Mouse (Mus musculus): ENCODE results near the gene Pde4d.

Pde4d gene

DNA sequence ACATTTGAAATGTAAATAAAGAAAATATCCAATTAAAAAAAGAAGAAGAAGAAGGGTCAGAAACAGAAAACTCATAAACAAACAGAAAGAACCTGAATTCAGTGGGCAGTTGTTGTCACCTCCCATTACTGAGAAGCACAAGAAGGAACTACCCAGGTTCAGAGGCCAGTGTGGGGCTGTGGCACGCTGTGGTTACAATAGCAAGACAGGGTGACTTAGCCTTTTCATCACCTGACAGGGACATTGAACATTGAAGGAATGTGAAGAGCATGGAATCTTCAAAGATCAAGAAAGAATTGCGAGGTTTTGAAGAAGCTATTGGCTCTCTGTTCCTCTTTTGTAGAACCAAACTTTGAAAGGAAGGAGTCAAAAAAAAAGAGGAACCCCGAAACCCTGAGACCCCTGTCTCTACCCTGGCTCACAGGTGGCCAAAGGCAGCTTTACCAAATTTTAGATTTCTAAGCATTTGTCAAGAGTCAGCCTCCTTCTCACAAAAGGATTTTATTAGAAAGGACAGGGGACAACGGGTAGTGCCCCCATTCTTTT lies 987.6 kb downstream of the Pde4d start:
- no peak for TF ChIP-seq GATA4 (IDR thresholded peaks at IDR 0.05; ENCODE audit: insufficient replicate concordance, low read length)

DNA sequence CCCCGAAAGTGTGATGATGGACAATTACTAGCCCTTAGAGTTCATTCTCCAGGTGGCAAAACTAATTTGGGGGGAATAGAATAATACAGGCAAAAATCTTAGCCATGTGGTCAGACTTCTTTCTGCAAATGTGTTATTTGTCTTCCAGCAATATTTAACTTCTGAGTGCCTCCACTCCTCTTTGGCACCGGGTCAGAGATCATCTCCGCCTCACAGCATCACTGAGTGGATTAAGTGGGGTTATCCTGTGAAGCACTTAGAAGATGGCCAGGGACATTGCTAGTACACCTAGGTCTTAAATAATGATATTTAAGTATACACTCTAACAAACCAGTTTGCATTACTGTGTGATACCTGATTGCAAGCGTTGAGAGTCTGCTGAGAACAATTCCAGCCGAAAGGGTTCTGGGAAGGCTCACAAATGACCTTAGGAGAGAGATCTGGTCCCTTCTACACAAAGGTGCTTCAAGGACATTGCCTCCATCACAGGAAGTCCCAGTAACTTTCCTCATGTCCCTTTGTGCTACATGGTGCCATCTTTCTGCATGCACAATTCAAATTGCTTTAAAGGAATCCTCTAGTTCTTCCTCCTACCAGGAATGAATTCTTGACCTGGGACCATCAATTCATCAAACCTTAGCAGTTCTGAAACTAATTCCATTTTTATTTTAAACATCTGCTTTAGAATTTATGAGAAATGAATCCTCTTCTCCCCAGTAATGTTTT lies 989.9 kb downstream of the Pde4d start:
- TF ChIP-seq GATA4 (IDR thresholded peaks at IDR 0.05; ENCODE audit: insufficient replicate concordance, low read length): no peak

DNA sequence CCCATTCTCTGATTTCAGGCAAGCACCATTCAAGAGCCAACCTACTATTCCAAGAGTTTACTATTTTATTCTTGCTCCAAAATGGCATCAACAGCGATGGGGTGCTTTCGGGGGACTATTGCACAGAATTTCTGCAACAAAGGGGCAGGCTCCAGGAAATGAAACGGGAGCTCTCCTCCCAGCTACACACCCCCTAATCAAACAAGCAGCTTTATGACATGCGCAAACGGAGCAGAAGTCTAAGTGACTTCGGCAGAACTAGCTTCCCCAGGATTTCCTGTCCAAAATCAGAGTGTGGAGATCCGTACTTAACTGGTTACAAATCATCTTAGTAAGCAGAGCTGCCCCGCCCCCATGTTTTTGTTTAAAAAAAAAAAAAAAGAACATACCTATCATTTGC lies 990.6 kb downstream of the Pde4d start:
- peak; percentile 63 for TF ChIP-seq GATA4 (IDR thresholded peaks at IDR 0.05; ENCODE audit: insufficient replicate concordance, low read length)

DNA sequence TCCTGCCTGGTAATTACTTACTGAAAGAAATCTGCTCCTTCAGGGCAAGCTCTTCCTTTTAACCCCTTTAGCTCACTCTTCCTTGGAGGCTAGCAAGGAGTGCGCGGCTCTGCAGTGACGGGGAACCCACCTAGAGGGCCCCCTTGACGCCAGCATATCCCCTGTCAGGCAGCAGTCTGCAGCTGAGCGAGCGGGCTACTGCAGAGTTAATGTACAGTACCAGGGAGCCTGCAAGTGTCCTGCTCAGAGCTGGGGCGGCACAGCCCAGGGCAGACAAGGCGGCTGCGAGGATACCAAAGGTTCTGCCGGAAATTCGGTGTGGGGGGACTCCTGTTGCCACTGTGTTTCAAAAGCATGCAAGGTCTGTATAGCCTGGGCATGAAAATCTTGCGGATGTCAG lies 991.1 kb downstream of the Pde4d start:
- TF ChIP-seq GATA4 (IDR thresholded peaks at IDR 0.05; ENCODE audit: insufficient replicate concordance, low read length): peak; percentile 10; the same call in 1 of the 2 replicates

DNA sequence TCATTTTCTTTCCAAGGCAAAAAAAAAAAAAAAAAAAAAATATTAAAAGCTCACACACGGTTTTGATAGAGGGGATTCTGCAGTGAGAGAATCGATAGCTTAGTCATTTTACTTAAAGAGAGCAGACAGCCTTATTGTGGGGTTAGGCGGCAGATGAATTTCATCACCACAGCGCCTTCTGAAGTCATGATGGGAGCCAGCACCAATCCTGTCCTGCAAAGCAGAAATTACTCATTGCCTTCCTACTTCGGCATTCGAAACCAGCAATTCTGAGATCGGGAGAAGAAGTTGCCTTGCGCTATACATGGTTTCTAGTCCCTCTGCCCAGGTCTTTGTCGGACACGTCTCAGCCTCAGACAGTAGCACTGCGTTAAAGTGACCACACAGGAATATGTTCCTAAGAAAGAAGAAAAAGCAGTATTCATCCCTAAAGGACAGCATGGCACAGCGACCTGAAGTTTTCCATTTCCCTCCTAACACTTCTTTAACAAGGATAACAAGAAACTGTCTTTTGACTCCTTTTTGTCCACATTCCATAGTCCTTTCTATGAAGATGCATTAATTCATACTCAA lies 991.7 kb downstream of the Pde4d start:
- TF ChIP-seq GATA4 (IDR thresholded peaks at IDR 0.05; ENCODE audit: insufficient replicate concordance, low read length): no peak

DNA sequence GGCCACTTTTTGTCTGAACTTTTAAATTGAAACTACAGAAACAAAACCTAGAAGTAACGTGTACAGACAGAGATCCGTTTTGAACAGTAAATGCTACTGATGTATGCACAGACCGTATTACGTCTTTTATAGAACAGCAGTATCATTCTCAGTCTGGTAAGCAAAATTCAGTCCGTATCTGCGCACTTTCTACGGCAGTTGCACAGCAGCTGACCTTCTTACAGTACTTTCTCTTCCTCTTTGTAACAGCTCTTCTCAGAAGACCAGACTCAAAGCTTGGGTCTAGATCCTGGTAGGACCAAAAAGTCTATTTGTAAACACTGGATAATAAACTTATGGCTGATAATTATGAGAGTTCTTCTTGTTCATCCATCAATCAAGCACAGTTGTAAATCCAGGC lies 996.4 kb downstream of the Pde4d start:
- no peak for TF ChIP-seq GATA4 (IDR thresholded peaks at IDR 0.05; ENCODE audit: insufficient replicate concordance, low read length)

DNA sequence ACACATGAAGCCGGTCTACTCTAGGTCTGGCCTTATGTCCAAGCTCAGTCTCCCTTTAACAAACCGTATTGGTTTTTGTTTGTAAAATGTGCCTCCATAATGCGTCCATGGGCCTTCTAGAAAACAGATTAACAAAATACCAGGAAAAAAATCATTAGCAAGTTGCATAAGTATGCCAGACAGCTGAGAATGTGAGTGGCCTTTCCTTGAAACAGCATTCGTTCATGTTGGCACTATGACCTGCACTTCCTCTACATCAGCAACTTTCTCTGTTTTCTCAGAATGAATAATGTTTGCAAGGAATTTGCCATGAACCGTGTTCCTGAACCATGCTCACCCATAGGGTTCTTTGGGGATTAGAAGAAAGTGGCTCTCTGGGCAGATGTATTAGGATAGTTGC lies 998.4 kb downstream of the Pde4d start:
- TF ChIP-seq GATA4 (IDR thresholded peaks at IDR 0.05; ENCODE audit: insufficient replicate concordance, low read length): no peak

DNA sequence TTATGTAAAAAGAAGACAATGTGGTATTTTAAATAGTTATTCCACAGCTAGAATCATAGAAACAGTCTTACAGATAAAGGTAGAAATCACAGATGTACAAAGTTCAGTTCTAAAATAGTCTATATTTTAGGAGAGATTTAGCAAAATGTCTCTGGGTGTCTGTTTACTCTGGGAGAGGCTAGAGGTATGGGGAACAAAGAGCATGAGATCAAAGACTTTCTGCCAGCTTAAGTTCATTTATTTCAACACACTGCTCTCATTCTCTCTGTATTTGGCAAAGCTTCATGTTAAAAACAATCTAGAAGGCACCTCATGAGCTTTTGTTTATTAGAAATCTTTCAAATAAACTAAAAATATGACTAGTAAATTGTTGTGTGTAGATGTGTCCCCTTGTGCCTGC lies 1024.6 kb downstream of the Pde4d start:
- TF ChIP-seq GATA4 (IDR thresholded peaks at IDR 0.05; ENCODE audit: insufficient replicate concordance, low read length): no peak

DNA sequence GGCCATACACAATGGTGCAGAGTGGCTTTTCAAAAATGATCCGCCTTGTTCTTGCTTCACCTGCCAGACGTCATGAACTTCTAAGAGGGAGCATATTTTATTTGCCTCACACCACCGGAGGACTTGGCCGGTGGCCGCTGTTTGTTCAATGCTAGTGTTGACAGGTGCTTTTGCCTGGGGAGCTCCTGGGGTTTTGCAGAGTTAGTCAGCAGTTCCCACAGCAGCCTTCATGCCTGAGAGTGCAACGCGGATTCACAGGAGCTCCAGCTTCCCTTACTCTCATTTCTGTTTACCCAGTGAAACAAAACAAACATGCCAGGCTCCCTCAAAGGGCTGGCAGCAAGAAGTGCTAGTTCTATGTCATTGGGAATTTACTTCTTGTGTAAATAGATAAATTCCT lies 1031.7 kb downstream of the Pde4d start:
- TF ChIP-seq GATA4 (IDR thresholded peaks at IDR 0.05; ENCODE audit: insufficient replicate concordance, low read length): no peak

DNA sequence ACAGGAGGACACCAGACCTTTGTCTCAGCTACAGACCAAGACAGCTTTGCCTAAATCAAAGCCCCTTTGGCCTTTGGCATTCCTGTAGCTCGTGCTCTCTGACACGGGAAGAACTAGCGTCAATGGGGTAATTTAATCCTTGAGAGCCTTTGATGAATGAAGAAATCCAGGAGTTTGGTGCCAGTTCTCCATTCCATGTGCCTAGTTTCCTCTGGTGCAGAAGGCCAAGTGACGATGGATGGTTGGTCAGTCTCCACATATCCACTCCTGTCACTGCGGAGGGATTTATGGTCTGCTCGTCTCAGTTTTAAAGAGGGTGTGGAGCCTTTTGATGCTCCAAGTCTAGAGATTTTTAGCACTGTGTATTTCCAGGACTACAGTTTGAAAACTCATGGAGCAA lies 1036.4 kb downstream of the Pde4d start:
- TF ChIP-seq GATA4 (IDR thresholded peaks at IDR 0.05; ENCODE audit: insufficient replicate concordance, low read length): no peak

DNA sequence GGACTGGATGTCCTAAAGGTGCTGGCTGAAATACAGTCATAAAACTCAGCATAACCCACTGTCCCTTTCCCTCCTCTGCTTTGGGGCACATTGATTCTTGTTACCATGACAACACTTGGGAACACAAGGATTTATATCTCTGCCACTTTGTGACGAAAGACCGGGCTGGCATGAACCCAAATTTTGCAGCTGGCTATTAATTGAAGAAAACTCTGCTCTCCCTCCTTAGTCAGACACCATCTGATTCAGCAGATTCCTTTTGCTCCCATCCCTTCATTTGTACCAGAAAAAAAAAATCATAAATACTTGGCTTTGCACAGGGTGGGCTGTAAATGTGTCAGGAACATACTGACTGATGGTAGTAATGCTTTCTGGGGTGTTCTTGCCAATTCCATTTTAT lies 1037.6 kb downstream of the Pde4d start:
- no peak for TF ChIP-seq GATA4 (IDR thresholded peaks at IDR 0.05; ENCODE audit: insufficient replicate concordance, low read length)

DNA sequence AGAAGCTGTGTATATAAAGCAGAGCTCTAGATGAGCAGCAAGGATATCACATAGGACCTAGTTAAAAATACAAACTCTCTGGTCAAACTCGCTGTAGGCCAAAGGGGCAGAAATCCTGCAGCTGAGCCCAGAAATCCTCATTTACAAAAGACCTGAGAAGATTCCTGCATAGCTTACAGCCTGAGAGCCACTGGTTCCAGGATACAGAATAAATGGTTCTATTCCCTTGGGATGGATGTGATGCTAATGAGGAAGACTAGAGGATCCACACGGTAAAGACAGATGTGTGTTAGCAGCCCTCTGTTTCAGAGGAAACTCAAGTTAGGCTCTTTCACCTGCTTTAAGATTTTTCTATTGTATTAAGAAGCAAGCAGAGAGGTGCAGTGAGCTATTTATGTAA lies 1041.1 kb downstream of the Pde4d start:
- TF ChIP-seq GATA4 (IDR thresholded peaks at IDR 0.05; ENCODE audit: insufficient replicate concordance, low read length): no peak

DNA sequence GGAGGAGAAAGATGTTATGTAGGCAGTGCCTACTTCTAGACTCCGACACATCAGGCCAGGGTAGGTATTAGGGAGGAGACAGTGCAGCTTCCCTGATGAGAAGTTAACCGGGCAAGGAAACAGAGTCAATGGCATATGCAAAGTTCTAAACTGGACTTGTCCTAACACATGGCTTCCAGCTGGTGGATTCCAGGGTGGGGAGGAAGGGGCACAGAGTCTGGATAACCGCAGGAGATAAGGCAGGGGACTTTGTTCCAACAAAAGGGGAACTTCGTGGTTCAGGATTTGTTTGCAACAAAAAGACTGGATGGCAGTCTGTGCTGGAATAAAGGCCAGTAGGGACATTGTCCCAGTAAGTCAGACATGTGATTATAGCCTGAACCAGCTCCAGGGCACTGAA lies 1042.1 kb downstream of the Pde4d start:
- TF ChIP-seq GATA4 (IDR thresholded peaks at IDR 0.05; ENCODE audit: insufficient replicate concordance, low read length): no peak

DNA sequence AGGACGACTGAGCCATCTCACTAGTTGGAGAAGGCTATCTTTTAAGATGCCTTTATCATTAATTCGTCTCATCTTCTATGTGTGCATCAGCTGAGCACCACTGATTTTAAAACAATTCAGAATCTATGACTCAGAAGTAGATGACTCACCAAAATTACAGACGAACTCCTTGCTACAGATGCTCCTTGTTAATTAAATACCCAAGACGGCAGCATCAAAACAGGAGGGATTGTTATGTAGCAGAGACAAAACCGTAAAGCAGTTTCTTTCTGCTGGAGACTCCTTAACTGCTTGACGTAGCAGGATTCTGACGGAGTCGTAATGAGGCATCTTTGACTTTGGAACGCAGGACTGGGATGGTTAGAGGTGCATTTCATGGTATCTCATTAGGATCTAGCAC lies 1050.6 kb downstream of the Pde4d start:
- no peak for TF ChIP-seq GATA4 (IDR thresholded peaks at IDR 0.05; ENCODE audit: insufficient replicate concordance, low read length)

DNA sequence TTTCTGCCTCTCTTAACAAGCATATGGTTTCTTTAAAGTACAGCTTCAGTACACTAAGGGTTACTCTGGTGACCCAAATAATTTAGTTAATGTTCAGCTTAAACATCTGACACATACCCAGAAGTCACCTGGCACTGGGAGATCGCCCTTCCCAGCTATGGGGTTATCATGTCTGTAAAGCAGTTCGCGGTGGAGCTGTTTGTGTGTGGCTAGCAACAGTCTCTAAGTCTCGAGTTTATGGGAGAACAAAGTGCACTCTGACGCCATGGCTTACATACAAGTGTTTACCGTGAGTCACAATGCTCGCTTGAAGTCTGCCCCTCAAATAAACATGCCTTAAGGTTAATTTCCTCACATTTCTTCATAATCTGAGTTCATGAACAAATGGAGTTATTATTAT lies 1053.0 kb downstream of the Pde4d start:
- no peak for TF ChIP-seq GATA4 (IDR thresholded peaks at IDR 0.05; ENCODE audit: insufficient replicate concordance, low read length)

DNA sequence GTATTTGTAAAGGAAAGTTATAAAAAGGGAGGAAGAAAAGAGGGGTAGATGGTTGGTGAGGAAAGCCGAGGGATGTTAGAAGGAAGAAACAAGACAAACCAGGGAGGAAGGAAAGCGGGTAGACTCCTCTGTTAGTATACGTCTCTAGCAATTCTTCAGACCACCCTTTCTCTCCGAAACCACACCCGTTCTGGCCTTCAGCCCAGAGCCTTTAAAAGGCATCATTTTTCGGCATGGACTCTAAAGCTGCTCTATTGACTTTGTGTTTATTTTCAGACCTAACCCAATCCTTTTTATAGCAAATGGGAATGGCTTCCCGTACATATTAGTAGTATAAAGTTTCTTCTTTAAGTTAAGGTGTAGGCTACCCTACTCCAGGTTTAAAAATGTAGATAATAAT lies 1057.0 kb downstream of the Pde4d start:
- no peak for TF ChIP-seq GATA4 (IDR thresholded peaks at IDR 0.05; ENCODE audit: insufficient replicate concordance, low read length)

DNA sequence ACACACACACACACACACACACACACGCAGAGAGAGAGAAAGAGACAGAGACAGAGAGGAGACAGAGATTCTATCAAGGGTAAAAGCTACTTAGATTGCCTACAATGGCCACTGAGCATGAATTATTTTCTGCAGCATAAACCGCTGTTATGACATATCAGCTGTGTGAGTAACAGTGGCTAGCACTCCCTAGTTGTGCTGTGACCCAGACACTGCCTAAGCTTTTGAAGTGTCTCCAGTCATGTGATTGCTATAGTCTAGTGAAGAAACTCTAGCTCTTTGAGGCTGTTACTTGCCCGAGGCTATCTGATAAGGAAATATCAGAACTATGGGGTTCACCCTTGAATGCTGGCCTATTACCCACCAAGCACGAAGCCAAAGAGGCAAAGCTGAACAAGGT lies 1058.7 kb downstream of the Pde4d start:
- no peak for TF ChIP-seq GATA4 (IDR thresholded peaks at IDR 0.05; ENCODE audit: insufficient replicate concordance, low read length)
